In the genomic region with DNA sequence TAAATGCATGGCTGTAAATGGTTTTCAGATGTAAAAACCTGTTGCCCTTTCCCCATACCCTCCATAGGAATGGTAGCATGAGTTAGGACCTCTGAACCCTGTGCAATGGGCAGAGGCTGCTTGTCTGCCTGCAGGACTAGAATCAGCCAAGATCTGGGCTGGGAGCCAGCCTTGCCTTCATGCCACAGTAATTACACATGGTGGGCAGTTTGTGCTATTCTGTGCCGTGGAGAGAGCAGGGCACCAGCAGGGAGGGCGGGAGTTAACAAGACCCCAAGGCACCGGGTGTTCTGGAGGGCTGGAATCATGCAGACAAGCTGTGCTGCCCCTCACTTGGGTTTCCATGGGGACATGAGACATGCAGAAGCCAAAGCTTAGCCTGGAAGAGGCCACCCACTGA, we compare ENCODE assay signal across 9 mouse cellular contexts. TPM values are rescaled to one million over a fixed set of nuclear protein-coding genes. Genes with fewer than 3 reads are reported as not detected.
DNase-seq lines count a peak whose midpoint lies in the region; ATAC-seq and TF ChIP-seq lines count a peak whose summit lies in the region.
"Had no signal": no experiment of that assay in that cellular context is flagged by ENCODE, and none has a peak within 500 bp of the region (broad histone marks: within the 10 kb centered on the region; RNA-seq: fewer than 3 reads in every experiment).

No protein-coding gene starts in this region.

- TF ChIP-seq POLR2A in lung, adult 2 months (IDR thresholded peaks at IDR 0.05; ENCODE audit: borderline replicate concordance, extremely low read depth, low read depth, low read length): no peak

- H3K9ac ChIP-seq in kidney, embryonic 15.5 days: no peak overlapping the region
- H3K9ac ChIP-seq in intestine, embryonic 15.5 days: no peak overlapping the region
- H3K9ac ChIP-seq in liver, postnatal 0 days (replicated peaks): no peak overlapping the region

- no peak overlapping the region for H3K27ac ChIP-seq in kidney, embryonic 15.5 days
- H3K27ac ChIP-seq in intestine, embryonic 15.5 days: no peak overlapping the region
- no peak overlapping the region for H3K27ac ChIP-seq in liver, postnatal 0 days (ENCODE audit: low read depth)

- ATAC-seq in kidney, embryonic 15.5 days (replicated peaks; ENCODE audit: low FRiP score): no peak
- ATAC-seq in intestine, embryonic 15.5 days: no peak
- ATAC-seq in liver, postnatal 0 days: no peak

- H3K27me3 ChIP-seq in kidney, embryonic 15.5 days: peaks cover 4% of the 10 kb centered on the region; the same call in 1 of the 2 replicates
- H3K27me3 ChIP-seq in intestine, embryonic 15.5 days (replicated peaks): no peaks in the 10 kb centered on the region
- no peaks in the 10 kb centered on the region for H3K27me3 ChIP-seq in liver, postnatal 0 days (ENCODE audit: insufficient read depth, low read length)

- no peak for TF ChIP-seq EP300 in liver, postnatal 0 days (IDR thresholded peaks at IDR 0.05; ENCODE audit: low read depth)

- peaks cover 5% of the 10 kb centered on the region; the same call in 1 of the 2 replicates for H3K36me3 ChIP-seq in kidney, embryonic 15.5 days
- no peaks in the 10 kb centered on the region for H3K36me3 ChIP-seq in intestine, embryonic 15.5 days
- H3K36me3 ChIP-seq in liver, postnatal 0 days (replicated peaks; ENCODE audit: insufficient read depth, low read length): no peaks in the 10 kb centered on the region; the same call in 1 of the 2 replicates

- no peak overlapping the region for H3K4me3 ChIP-seq in kidney, embryonic 15.5 days (replicated peaks)
- no peak overlapping the region for H3K4me3 ChIP-seq in intestine, embryonic 15.5 days (replicated peaks)
- H3K4me3 ChIP-seq in lung, adult 2 months (replicated peaks; ENCODE audit: extremely low read depth, low read depth, low read length): no peak overlapping the region
- no peak overlapping the region for H3K4me3 ChIP-seq in liver, postnatal 0 days (ENCODE audit: low read depth, low read length)
- H3K4me3 ChIP-seq: myocyte had no signal

- no peaks in the 10 kb centered on the region for H3K9me3 ChIP-seq in kidney, embryonic 15.5 days (replicated peaks)
- no peaks in the 10 kb centered on the region for H3K9me3 ChIP-seq in intestine, embryonic 15.5 days
- H3K9me3 ChIP-seq in liver, postnatal 0 days (ENCODE audit: low read length): no peaks in the 10 kb centered on the region

- peaks cover 45% of the 10 kb centered on the region for H3K4me1 ChIP-seq in kidney, embryonic 15.5 days
- no peaks in the 10 kb centered on the region for H3K4me1 ChIP-seq in intestine, embryonic 15.5 days (replicated peaks)
- H3K4me1 ChIP-seq in lung, adult 2 months (ENCODE audit: control insufficient read depth, insufficient read depth, low read length): no peaks in the 10 kb centered on the region
- no peaks in the 10 kb centered on the region for H3K4me1 ChIP-seq in liver, postnatal 0 days (ENCODE audit: insufficient read depth)

- DNase-seq in kidney, adult 11 months: peak; percentile 62
- DNase-seq in cerebellum, postnatal 4 days (ENCODE audit: low spot score in 2 of 2): peak; percentile 50 to 84
- peak; percentile 70 for DNase-seq in kidney, postnatal 10 days
- peak; percentile 90 for DNase-seq in retina, postnatal 1 day
- DNase-seq in lung, adult 2 months: no peak
- DNase-seq in liver, postnatal 0 days: no peak

- TF ChIP-seq CTCF in lung, adult 2 months (IDR thresholded peaks at IDR 0.05; ENCODE audit: insufficient read depth, low read length): no peak
- no peak for TF ChIP-seq CTCF in liver, postnatal 0 days (IDR thresholded peaks at IDR 0.05; ENCODE audit: low read depth)

- 47% methylated on average over 3 of the region's 3 CpGs for WGBS in kidney, embryonic 15.5 days
- WGBS in intestine, embryonic 15.5 days: 67% methylated on average over 3 of the region's 3 CpGs
- WGBS in lung, adult 2 months: 73% methylated on average over 3 of the region's 3 CpGs
- 80% methylated on average over 3 of the region's 3 CpGs for WGBS in liver, postnatal 0 days (ENCODE audit: insufficient replicate concordance)

- no peak overlapping the region for H3K4me2 ChIP-seq in kidney, embryonic 15.5 days
- H3K4me2 ChIP-seq in intestine, embryonic 15.5 days (replicated peaks): no peak overlapping the region
- H3K4me2 ChIP-seq in liver, postnatal 0 days (ENCODE audit: low read depth, low read length): no peak overlapping the region

RNA-seq across cellular contexts. Expression of a gene that starts 30.1 kb away (rescaled TPM):
- polyA plus RNA-seq in kidney, embryonic 15.5 days (2015; fragmentation: Nextera tagmentation; extraction: Ambion mirVana): 18.1 and 21.0 TPM in 2 replicates
- polyA plus RNA-seq in intestine, embryonic 15.5 days (2015; fragmentation: Nextera tagmentation; extraction: Ambion mirVana): 21.8 and 24.6 TPM in 2 replicates
- polyA plus RNA-seq in lung, adult 2 months (2012; rRNA removed): 16.3 and 17.7 TPM in 2 replicates
- polyA plus RNA-seq in liver, postnatal 0 days (2015; fragmentation: Nextera tagmentation; extraction: Ambion mirVana): 9.6 and 10.7 TPM in 2 replicates

RNA-seq across cellular contexts. Expression of a gene that starts 42.4 kb away (rescaled TPM):
- 2.3 and 3.2 TPM in 2 replicates for polyA plus RNA-seq in kidney, embryonic 15.5 days (2015; fragmentation: Nextera tagmentation; extraction: Ambion mirVana)
- 0.23 and 0.49 TPM in 2 replicates for polyA plus RNA-seq in intestine, embryonic 15.5 days (2015; fragmentation: Nextera tagmentation; extraction: Ambion mirVana)
- 0.03 and 0.37 TPM in 2 replicates for polyA plus RNA-seq in lung, adult 2 months (2012; rRNA removed)
- 0.05 TPM in 1 of 2 replicates, not detected in the other for polyA plus RNA-seq in liver, postnatal 0 days (2015; fragmentation: Nextera tagmentation; extraction: Ambion mirVana)

Comparison
In these comparisons a context has a peak if more than half of its experiments do, and no peak if none do; other contexts are left out.
1. DNase-seq: peak in kidney, adult 11 months (single experiment), cerebellum, postnatal 4 days (2 of 2), kidney, postnatal 10 days (single experiment) and retina, postnatal 1 day (single experiment); none in lung, adult 2 months (single experiment) and liver, postnatal 0 days (single experiment).